Mouse (Mus musculus) E14TG2a.4 (cell line): ENCODE measurements around the gene Creb5.

Experiments
- CTCF ChIP-seq: conservative IDR thresholded peaks from 2 replicates; pipeline ENCODE4 v1.5.1; 2014; ENCODE audit warnings: low read length
- POU5F1 ChIP-seq: IDR thresholded peaks from 2 replicates; pipeline ENCODE4 v1.6.1; 2014; ENCODE audit warnings: low read length, borderline replicate concordance

GRCm38 (mm10) chr6:53541798-53542197, 254.7 kb downstream of the Creb5 start:
- TF ChIP-seq CTCF: no peak
- no peak for TF ChIP-seq POU5F1
